Mouse (Mus musculus): ENCODE measurements around the gene Gm21885.
"Not testable (repeated sequence)": the region's sequence is repeated elsewhere in the genome, so short reads cannot be mapped to it uniquely, and the experiment has no call there.

DNA sequence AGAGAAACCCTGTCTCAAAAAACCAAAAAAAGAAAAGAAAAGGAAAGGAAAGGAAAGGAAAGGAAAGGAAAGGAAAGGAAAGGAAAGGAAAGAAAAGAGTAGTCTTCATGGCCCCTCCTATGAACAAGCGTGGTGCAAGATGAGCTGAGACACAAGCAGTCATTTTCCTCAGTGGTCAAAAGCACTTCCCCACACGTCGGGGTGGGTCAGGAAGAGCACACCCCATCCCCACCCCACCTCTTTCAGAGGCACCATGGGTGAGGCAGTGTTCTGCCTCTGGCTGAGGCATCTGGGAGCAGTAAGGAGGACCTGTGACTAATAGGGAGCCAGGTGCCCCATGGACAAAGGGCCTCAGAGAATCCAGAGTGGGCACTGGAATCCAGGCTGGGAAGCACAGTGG, 15.5 kb upstream of the Gm21885 start:
- not testable (repeated sequence) for TF ChIP-seq EP300 (IDR thresholded peaks at IDR 0.05; ENCODE audit: insufficient read depth, low read depth, low read length); POLR2A (IDR thresholded peaks at IDR 0.05; ENCODE audit: insufficient read depth, low read depth, low read length); CTCF (IDR thresholded peaks at IDR 0.05)
